Mouse (Mus musculus) kidney, postnatal 10 days (tissue): ENCODE data around the gene Ppm1n.

Experiments used
- DNase-seq: peaks from one replicate; pipeline ENCODE4 v3.0.0; 2021; ENCODE audit warnings: mixed read lengths

Gene Ppm1n

DNA sequence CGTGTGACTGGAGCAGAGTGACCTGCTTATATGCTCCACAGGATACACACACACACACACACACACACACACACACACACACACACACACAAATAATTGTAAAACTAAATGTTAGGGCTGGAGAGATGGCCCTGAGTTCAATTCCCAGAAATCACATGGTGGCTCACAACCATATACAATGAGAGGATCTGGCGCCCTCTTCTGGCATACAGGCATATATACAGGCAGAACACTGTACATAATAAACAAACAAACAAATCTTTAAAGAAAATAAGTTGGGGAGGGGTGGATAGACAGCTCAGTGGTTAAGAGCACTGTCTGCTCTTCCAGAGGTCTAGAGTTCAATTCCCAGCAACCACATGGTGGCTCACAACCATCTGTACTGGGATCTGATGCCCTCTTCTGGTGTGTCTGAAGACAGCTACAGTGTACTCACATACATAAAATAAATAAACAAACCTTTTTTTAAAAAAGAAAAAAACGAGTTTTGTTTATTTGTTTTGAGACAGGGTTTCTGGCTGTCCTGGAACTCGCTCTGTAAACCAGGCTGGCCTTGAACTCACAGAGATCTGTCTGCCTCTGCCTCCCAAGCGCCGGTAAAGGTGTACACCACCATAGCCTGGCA is 1.9 kb upstream of the Ppm1n start:
- peak; percentile 62 for DNase-seq

DNA sequence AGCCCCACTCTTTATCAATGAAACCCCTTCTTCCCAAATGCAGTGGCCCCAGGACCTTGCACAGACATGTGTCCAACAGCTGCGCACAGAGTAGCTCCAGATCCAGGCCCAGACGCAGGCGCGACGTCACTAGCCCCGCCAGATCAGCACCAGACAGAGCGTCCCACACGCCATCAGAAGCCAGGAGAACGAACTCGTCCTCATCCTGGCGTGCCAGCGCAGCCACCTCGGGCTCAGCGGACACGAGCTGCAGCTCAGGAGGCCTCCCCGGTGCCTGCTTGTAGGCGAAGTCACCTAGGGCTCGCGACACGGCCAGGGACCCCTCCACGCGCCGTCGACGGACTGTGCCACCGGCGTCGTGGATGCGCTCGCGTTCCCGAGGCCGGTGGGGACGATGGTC is 812 bp downstream of the Ppm1n start:
- no peak for DNase-seq

DNA sequence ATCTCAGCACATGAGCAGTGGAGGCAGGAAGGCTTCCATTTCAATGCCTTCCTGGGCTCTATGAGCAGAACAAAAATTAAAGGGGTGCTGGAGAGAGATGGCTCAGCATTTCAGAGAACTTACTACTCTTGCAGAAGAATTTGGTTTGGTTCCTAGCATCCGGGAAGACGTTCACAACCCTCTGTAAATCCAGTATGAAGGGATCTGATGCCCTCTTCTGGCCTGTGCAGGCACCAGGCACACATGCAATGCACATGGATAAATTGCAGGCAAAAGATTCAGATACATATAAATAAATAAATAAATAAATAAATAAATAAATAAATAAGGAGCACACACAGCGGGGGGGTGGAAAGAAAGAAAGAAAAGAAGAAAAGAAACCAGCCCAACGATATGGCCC is 3.6 kb downstream of the Ppm1n start:
- DNase-seq, result no peak

DNA sequence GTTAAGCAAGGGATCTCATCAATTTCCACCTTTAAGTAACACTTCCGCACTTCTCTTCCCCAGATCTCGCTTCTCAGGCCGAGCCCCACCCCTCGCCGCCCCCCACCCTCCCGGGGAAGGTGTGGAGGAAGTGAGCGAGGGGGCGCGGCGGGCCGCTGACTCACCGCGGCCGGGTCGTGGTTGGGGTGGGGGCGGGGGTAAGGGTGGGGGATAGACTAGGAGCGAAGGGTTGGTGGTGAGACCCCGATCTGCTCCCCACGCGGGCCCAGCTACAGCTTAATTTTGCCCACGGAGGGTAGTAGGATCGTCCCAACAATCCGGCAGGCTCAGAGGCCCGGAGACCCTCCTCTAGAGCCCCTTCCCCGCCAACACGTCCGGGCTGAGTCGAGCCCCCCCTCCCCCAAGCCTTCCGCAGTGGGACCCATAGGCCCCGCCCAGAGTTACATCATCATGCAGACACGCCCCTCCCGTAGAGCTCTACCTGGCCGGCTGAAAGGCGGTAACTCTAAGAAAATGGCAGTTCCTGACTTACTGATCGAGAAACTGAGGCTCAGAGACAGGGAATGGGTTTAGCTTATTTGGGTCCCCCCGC is 7.6 kb downstream of the Ppm1n start:
- peak; percentile 90 for DNase-seq

DNA sequence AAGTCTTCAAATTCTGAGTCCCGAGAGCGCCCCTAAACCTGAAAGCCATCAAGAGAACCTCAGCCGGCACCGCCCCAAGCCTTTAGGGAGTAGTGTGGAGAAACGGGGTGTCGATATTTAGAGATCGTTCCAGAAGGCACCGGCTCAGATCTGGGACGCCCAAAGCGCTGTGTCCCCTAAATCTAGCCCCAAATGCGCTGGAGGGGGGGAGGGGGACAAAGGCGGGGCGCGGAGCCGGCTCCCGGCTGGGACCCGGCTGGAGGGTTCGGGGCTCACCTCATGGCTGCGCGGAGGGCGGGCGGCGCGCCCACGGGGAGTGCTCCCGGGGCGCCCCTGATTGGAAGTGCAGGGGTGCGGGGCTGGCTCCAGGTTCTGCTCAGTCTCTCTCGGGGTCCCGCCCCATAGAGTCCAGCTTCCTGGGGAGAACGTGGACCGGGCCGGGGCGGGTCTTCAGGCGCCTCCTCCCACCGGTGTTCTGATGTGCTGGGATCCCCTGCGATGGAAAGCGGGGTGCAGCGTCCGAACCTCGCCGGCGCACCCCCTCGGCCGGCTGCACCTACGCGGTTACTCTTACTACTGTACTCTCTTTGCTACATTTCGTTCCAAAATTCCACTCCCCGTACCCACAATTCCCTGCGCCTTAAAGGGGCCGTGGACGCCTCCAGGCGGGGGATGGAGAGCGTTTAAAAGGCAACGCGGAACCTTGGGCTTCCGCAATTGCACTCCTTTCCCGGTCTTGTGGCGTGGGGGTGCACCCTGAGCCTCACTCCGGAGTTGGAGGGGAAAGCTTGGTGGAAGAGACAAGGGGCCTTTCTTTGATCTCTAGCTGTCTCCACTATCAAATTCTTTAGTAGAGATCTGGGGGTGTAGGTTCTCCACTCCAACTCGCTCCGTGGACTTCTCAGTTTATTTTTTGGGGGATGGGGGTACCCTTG is 8.4 kb downstream of the Ppm1n start, which contains the start of gene Vasp:
Gene Vasp, minus strand, starts transcription at position 580 of the 935 bp plus-strand sequence.
- DNase-seq, result peak; percentile 90

DNA sequence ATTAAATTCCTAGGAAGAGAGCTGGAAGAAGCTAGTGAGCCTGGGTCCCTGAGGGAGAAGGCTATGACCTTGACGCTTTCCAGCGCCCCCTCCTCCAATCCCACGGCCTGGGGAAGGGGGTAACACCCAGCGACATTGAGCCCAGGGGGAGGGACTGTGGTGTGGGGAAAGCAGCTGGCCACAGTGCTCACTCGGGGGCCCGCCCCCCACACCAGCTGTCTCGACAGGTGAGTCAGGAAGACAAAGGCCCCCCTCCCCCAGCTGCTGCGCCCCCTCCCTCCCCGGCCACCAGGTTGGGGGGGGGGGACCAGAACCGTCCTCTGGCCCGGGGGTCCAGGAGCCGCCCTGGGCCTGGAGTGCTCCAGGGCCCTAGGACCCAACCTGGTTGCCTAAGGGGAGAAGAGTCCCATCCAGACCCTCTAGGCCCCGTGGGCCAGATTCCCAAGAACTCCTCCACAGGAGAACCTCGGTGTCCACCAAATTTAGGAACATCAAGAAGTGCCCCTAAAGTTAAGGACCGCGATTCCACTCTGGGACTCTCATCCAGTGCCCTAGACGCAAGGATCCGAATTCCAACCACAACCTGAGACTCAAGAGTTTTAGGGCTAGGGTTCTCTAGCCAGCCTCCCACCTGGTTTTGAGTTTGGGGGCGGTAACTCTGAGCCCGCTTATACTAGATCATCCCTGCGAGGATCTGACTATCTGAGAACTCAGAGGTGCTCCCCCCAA is 9.2 kb downstream of the Ppm1n start:
- DNase-seq, result peak; percentile 61

DNA sequence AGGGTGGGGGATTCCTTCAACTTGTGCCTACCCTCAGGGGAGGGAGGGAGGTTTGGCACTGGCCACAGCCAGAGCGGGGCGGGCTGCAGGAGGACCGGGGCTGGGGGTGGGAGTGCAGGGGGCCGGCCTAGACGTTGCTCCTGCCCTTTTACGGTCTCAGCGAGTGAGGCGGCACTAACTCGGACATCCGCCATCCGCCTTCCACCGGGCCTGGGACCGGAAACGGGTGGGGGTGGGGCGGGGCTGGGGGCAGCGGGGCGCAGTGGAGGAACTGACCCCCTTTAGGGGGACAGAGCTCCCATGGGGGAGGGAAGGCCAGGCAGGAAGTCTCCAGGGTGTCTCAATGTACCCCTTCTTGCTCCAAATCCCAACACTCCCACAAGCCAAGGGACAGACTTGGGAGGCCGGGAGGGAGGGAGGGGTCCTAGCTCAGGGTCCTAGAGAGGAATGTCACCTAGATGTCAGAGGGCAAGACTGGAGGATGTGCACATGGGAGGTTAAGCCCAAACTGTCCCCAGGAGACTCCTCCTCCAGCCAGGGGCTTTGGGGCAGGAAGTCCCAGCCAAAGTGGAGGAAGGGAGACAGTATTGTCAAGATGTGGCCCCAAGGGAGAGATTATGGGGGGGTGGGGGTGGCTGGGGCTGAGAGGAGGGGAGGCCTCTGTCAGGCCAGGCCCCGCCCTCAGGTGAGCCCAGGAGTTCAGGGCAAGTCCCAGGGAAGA is 10.0 kb downstream of the Ppm1n start:
- DNase-seq, result peak; percentile 92

DNA sequence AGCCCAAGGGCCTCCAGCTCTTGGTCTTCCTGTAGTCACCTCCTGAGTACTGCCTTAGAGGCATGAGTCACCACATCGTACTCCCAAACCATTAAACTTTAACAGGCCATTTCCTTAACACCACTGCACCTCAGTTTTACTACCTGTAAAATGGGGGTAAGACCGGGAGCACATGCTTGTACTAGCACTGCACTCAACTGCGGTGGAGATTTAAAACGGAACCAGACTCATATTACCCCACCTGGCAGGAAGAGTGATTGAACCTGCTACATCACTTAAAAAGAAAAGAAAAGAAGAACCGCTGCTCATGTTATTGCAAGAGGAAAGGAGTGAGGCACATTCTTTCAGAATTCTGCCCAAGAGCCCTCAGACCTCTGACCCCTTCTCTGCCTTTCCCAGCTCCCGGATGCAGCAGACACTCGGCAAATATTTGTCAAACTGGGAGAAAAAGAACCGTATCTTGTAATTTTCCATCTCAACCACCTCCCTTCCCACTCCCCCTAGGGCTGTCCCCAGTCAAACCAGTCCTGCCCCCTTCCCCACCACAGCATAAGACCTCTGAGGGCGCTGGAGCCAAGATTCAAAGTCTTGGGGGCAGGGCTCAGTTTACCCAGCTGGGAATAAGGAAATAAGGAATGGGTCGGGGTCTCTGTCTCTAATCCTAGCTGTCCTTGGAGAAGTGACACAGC is 10.7 kb downstream of the Ppm1n start:
- DNase-seq, result peak; percentile 61

DNA sequence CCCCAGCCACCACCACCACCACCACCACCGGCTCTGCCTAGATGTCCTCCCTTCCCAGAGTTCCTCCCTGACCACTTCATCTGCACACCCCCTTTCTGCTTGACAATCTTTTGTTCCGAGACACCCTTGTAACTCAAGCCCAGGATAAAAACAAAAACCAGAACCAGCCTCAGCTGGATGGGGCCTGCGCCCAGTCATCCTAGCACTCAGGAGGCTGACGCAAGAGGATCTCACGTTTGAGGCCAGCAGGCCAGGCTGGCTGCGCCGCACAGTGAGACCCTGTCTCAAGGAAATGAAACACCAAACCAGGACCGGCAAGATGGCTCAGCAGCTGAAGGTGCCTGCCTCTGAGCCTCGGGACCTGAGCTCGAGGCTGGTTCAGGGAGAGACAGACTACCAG is 12.8 kb downstream of the Ppm1n start:
- no peak for DNase-seq

DNA sequence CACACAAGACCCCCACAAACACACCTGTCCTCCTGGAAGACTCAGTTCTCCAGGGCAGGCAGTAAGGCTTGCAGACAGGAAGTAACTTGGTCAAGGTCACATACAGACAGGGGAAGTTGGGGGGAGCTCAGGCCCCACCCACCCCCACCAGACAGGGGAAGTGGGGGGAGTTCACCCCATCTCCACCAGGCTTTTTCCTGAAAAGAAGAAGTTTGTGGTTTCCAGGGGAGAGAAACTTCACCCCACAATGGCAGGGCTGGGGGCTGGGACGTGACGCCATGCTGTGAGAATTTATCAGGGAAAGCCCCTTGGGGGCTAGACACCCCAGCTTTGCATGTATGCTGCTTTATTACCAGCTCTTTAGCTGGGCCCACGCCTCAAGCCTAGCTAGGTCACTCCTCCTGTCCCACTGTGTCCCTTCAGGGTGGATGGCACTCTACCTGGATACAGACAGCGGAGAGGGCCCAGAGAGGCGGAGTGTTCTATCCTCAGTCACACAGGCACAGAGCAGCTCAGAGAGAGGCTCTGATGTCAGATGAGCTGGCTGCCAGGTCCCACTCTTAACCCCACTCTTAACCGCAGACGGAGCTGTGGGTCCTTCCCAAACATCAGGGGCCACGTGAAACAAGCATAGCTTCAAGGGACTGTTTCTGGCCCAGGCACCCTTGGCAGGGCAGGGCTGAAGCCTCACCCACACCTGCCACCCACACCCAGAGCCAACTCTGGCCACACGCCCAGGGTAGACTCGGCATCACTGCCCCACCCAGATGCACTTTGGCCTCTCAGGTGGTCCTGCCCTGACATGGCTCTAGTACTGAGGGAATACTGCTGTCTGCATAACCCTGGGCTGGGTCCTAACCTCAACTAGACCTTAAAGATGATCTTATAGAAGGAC is 13.7 kb downstream of the Ppm1n start:
- DNase-seq, result peak; percentile 59

DNA sequence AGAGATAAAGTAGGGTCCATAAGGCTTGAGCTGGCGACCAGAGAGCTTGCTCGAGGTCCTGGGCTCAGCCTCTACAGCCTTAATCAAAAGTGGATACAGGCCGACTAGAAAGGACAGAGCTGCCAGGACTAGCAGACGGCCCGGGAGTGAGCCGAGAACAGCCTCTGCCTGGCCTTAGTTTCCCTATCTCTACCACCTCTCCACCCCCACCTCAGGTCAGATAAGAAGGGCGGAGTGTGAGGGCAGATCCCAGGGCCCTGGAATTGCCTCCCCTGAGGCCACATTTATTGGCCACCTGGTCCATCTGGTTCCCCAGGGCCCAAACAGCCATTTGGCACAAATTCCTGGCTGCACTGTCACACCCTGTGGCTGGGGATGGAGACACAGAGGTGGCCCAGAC is 14.7 kb downstream of the Ppm1n start:
- DNase-seq, result no peak

DNA sequence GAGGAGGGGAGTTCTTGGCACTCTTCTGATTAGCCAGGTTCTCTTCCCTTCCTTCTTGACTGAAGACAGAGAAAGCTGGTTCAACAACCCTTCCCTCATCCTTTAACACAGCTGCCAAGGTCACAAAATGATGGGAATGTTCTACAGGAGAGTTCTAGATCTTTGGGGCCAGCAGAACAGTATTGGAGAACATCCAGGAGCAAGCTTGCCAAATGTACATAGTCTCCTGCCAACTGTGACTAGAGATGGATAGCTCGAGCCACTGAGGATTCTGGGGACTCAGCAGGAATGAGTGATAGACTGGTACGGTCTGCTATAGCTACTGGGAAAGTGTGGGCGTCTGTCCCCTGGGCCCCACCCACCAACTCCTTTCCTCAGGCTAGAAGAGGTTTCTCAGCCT is 21.5 kb downstream of the Ppm1n start:
- DNase-seq, result no peak

DNA sequence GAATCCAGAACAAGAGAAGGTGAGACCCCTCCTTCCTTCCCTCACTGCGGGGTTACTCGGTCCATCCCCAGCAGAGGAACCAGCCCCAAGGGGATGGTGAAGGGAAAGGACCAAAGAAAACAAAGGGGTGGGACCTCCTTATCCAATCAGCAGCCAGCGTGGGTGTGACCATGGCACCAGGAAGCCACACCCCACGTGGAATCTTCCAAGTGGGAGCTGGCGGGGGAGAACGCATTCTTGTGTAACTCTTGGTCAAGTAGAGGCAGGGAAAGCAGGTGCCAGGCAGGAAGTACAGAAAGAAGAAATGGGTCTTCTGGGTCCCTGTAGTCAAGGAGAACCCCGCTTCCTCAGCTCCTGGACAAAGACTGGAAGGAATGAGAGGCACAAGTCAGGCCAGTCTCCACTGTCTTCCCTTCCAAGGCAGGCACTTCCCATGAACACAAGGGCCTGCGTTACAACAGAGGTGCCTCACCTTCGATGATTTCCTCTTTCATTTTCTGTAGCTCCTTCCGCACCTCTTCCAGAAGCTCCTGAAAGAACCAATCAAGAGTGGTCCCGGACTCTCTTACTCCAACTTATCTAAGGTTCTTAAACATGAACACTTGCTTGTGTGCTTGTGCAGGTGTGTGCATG is 22.4 kb downstream of the Ppm1n start:
- peak; percentile 83 for DNase-seq

DNA sequence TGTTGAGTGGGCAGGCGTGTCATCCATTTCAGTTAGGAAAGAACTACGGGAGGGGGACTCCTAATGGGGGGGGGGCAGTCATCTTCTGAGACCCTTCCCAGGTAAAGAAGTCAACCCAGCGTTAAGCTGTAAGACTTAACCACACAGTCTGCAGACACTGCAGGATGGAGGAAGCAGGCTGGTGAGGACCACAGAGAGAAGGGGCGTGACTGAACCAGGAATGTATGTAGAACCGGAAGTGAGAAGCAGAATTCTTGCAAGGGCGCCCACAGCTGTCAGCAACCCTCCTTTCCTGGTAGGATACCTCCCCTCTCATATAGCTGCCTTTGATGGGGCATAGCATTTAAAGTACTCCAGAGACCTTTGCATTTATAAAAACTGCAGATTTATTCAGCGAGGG is 23.3 kb downstream of the Ppm1n start:
- DNase-seq, result no peak

DNA sequence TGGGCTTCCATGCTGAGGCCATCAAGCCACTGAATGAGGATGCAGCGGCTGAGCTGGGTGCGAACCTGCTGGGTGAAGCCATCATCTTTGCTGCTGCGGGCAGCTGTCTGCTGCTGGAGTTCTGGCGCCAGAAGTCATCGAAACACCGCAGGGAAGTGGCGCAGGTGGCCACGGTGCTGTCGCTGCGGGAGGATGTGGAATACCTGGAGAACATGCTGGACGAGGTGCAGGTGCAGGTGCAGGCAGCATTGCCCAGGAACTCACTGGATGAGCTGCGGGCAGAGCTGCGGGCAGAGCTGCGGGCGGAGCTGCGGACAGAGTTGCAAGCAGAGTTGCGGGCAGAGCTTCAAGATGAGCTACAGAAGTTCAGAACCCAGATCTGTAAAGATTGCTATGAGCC is 24.5 kb downstream of the Ppm1n start:
- no peak for DNase-seq

DNA sequence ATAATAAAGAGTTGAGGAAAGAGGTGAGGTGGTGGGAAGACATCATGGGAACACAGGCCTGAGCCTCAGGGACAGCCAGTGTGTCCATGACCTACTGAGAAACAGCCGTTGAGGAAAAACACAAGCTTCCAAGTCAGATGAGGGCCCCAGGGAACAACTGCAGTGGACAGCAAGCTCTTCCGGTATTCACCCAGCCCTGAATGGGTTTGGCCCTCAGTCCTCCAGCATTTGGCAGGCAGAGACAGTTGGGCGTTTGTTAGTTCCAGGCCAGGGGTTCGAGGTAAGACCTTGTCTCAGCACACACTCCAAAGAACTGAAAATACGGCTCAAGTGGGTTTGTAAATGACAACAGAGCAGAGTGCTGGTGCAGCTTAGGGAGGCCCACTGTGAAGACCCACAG is 26.4 kb downstream of the Ppm1n start:
- no peak for DNase-seq

DNA sequence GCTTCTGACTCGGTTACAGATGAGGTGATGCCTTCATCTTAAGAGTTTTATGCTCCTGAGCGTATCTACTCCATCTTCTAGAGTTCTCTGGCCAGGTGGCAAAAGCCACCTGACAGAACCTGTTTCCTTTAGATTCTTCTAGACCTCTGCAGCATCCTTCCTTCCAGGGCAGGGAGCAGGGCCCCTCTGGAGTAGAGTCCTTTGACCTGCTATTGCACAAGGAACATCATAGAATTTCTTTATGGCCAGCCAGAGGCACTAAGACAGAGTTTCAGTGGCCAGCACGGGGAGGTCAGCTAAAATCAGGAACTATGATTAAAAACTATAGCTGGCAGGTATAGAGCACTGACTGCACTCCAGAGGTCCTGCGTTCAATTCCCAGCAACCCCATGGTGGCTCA is 27.8 kb downstream of the Ppm1n start:
- DNase-seq, result no peak

DNA sequence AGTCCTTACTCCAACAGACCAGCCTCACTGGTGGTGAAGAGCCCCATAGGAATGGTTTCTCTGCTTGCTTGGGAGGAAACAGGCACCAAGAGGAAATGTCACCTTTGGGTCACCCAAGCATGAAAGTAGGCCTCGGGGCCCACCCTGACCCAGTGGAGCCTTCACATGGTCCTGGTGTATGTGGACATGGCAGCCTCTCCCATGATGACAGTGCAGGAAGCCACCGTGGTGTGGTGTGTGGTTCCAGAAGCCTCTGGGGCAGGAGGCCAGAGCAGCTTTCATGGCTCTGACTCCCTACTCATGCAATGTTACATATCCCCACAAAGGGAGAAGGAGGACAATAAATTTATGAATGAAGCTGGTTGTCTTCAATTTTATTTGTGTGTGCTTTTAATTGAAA is 32.4 kb downstream of the Ppm1n start:
- no peak for DNase-seq

DNA sequence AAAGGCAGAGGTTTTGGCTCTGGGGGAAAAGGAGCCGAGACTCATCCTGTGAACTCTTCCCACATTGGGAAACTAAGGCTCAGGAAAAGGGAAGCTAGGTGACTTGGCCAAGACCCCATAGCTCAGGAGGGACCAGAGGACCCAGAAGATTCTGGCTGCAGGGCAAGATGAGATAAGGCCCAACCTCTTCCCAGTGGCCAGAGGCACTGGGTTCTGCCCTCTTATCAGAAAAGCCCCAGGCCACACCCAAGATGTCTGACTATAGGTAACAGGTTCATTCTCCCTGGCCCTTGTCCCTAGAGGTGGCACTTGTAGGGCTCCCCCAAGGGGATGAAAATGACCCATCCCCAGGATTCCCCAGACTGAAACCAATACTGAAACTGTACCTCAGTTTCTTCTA is 33.0 kb downstream of the Ppm1n start:
- no peak for DNase-seq

DNA sequence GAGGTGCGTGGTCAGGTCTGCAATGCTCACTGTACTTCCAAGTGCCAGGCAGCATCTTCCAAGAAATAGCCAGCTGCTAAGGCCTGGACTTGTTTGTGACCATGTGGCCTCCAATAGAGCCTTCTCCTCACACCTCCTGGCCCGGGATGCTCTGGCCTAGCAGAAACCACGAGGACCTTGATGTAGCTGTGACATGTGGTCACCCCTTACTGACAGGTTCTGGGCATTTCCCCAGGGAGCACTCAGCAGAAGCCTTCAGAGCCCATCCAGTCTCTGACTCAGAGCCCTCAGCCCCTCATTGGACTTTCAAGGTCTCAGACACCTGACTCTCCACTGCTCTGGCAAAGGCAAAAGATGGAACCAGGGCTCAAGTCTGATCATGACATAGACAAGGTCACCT is 34.8 kb downstream of the Ppm1n start:
- no peak for DNase-seq
